Mouse (Mus musculus) brain, embryonic 18.5 days (tissue): ENCODE data around the gene Kdf1.

Experiments
- DNase-seq: peaks from one replicate; pipeline ENCODE4 v3.0.0-alpha.2; 2012; ENCODE audit warnings: low read depth, low spot score

Gene Kdf1

GRCm38 (mm10) chr4:133553448-133554330 is 34.9 kb downstream of the Kdf1 start:
- DNase-seq: no peak

- DNase-seq: no peak
Measured at GRCm38 (mm10) chr4:133557041-133557717, 38.4 kb downstream of the Kdf1 start.

- no peak for DNase-seq
Measured at GRCm38 (mm10) chr4:133559846-133560245, 41.1 kb downstream of the Kdf1 start.

GRCm38 (mm10) chr4:133561622-133562021 is 42.9 kb downstream of the Kdf1 start:
- no peak for DNase-seq

GRCm38 (mm10) chr4:133563123-133563571 is 44.4 kb downstream of the Kdf1 start:
- DNase-seq: no peak

- no peak for DNase-seq
Measured at GRCm38 (mm10) chr4:133567251-133567650, 48.5 kb downstream of the Kdf1 start.

- no peak for DNase-seq
Measured at GRCm38 (mm10) chr4:133569291-133570065, 50.7 kb downstream of the Kdf1 start.

- DNase-seq: no peak
Measured at GRCm38 (mm10) chr4:133570066-133570466, 51.3 kb downstream of the Kdf1 start.

- peak; percentile 84 for DNase-seq
Measured at GRCm38 (mm10) chr4:133574070-133574842, 55.5 kb downstream of the Kdf1 start, which contains the start of gene Gpatch3. Gene Gpatch3, plus strand, starts transcription at chr4:133574745.

- no peak for DNase-seq
Measured at GRCm38 (mm10) chr4:133574843-133575202, 56.1 kb downstream of the Kdf1 start.

GRCm38 (mm10) chr4:133577983-133578382 is 59.2 kb downstream of the Kdf1 start:
- no peak for DNase-seq
